Mouse (Mus musculus): ENCODE measurements around the gene Hist2h3c1.

GRCm38 (mm10) chr3:96273591-96274465, 27.3 kb downstream of the Hist2h3c1 start:
- TF ChIP-seq CTCF (IDR thresholded peaks at IDR 0.05; ENCODE audit: extremely low read depth, insufficient read depth, low read length) (no peak), POLR2A (IDR thresholded peaks at IDR 0.05; ENCODE audit: extremely low read depth, insufficient read depth, low read length) (no peak)
